Mouse (Mus musculus) cerebellum, adult 2 months (tissue): ENCODE results near the gene Madd. TPM values are rescaled to one million over a fixed set of nuclear protein-coding genes. Genes with fewer than 3 reads are reported as not detected.

Experiments used
- DNase-seq, 2 experiments: peaks; one replicate each; pipeline ENCODE4 v3.0.0; 2021
- H3K27ac ChIP-seq: fragments of 200-500 bp; 2 replicates; pipeline ENCODE4 v1.5.1; 2012; ENCODE audit warnings: low read length, control low read depth, inconsistent platforms; ENCODE audit not compliant: insufficient read depth
- H3K27me3 ChIP-seq: fragments of 200-500 bp; 2 replicates; pipeline ENCODE4 v1.6.1; 2012; ENCODE audit warnings: inconsistent platforms, mild to moderate bottlenecking, low read length, moderate library complexity; ENCODE audit not compliant: control insufficient read depth, insufficient read depth
- H3K4me1 ChIP-seq: fragments of 200-500 bp; 2 replicates; pipeline ENCODE4 v1.6.1; 2011; ENCODE audit warnings: low read length; ENCODE audit not compliant: control insufficient read depth, insufficient read depth
- H3K4me3 ChIP-seq: fragments of 200-500 bp; replicated peaks from 2 replicates; pipeline ENCODE3; 2011; ENCODE audit warnings: mild to moderate bottlenecking, low read depth, low read length, control low read depth; ENCODE audit not compliant: insufficient read depth
- CTCF ChIP-seq: fragments of 200-500 bp; IDR thresholded peaks from 2 replicates; pipeline ENCODE4 v1.5.1; 2011; ENCODE audit warnings: low read depth, mild to moderate bottlenecking, control low read depth, low read length, moderate library complexity, borderline replicate concordance; ENCODE audit not compliant: insufficient read depth
- POLR2A ChIP-seq: fragments of 200-500 bp; IDR thresholded peaks from 2 replicates; pipeline ENCODE4 v1.6.1; 2011; ENCODE audit warnings: low read length, control low read depth, borderline replicate concordance; ENCODE audit not compliant: insufficient read depth
- WGBS: fragments of 180-500 bp; shearing (Covaris S2); methylation state at CpG from one replicate; pipeline ENCODE4 v1.1.7; 2018; 5-methylcytosine and 5-hydroxymethylcytosine counted together
- polyA plus RNA-seq: library from polyadenylated mRNA; depleted of rRNA; stranded (reverse); fragments of >200 nt; gene quantifications from 2 replicates; pipeline ENCODE4 v1.2.3, GENCODE M21; 2012; rRNA removed

Madd gene
- 175 and 186 TPM in 2 replicates for polyA plus RNA-seq

- no peak for TF ChIP-seq CTCF
- TF ChIP-seq POLR2A = no peak
- peak within 1 kb of the TSS; percentile 97 for H3K4me3 ChIP-seq
- peak within 1 kb of the TSS; percentile 84 for H3K27ac ChIP-seq
- DNase-seq = no peak
- WGBS = 69% methylated on average over 15 of the region's 15 CpGs
- H3K27me3 ChIP-seq = no peaks in the 10 kb centered on the region
- H3K4me1 ChIP-seq = peaks cover 3% of the 10 kb centered on the region; the same call in 1 of the 2 replicates
Measured at GRCm38 (mm10) chr2:91183711-91184405, at the start of gene Madd. Gene Madd, minus strand, starts transcription at chr2:91183837.

- WGBS = 71% methylated on average over 2 of the region's 2 CpGs
- H3K27ac ChIP-seq = no peak overlapping the region
- no peaks in the 10 kb centered on the region for H3K27me3 ChIP-seq
- no peak for TF ChIP-seq CTCF
- TF ChIP-seq POLR2A = no peak
- no peak overlapping the region for H3K4me3 ChIP-seq
- H3K4me1 ChIP-seq = no peaks in the 10 kb centered on the region
- DNase-seq = no peak
Measured at GRCm38 (mm10) chr2:91229735-91230134, 46.1 kb upstream of the Madd start.

- DNase-seq = peak in 1 of 2 experiments; percentile 20
- Histone ChIP-seq H3K4me3 (no peak overlapping the region), H3K27ac (no peak overlapping the region), H3K27me3 (no peaks in the 10 kb centered on the region), H3K4me1 (no peaks in the 10 kb centered on the region)
- 51% methylated on average over 2 of the region's 2 CpGs for WGBS
- no peak for TF ChIP-seq POLR2A
- peak; percentile 28; the same call in 1 of the 2 replicates for TF ChIP-seq CTCF
Measured at GRCm38 (mm10) chr2:91223614-91224013, 40.0 kb upstream of the Madd start.

GRCm38 (mm10) chr2:91220501-91220900 is 36.9 kb upstream of the Madd start:
- DNase-seq = no peak
- no peak for TF ChIP-seq POLR2A
- no peak for TF ChIP-seq CTCF
- Histone ChIP-seq H3K27ac (no peak overlapping the region), H3K27me3 (no peaks in the 10 kb centered on the region), H3K4me1 (peaks cover 6% of the 10 kb centered on the region; the same call in 1 of the 2 replicates), H3K4me3 (no peak overlapping the region)
- 99% methylated on average over 3 of the region's 3 CpGs for WGBS

GRCm38 (mm10) chr2:91217032-91217431 is 33.4 kb upstream of the Madd start:
- TF ChIP-seq POLR2A (no peak), CTCF (no peak)
- 20% methylated on average over 4 of the region's 4 CpGs for WGBS
- no peak overlapping the region for H3K4me3 ChIP-seq
- peak; percentile 40 to 49 for DNase-seq
- H3K4me1 ChIP-seq = peaks cover 6% of the 10 kb centered on the region; the same call in 1 of the 2 replicates
- no peaks in the 10 kb centered on the region for H3K27me3 ChIP-seq
- no peak overlapping the region for H3K27ac ChIP-seq

GRCm38 (mm10) chr2:91213311-91213710 is 29.7 kb upstream of the Madd start:
- Histone ChIP-seq H3K27me3 (no peaks in the 10 kb centered on the region), H3K4me3 (no peak overlapping the region), H3K4me1 (peaks cover 6% of the 10 kb centered on the region; the same call in 1 of the 2 replicates), H3K27ac (no peak overlapping the region)
- TF ChIP-seq CTCF = no peak
- TF ChIP-seq POLR2A = no peak
- DNase-seq = no peak

GRCm38 (mm10) chr2:91206254-91206775 is 22.7 kb upstream of the Madd start:
- no peaks in the 10 kb centered on the region for H3K27me3 ChIP-seq
- 91% methylated on average over 9 of the region's 9 CpGs for WGBS
- H3K4me1 ChIP-seq = peaks cover 4% of the 10 kb centered on the region; the same call in 1 of the 2 replicates
- DNase-seq = no peak
- no peak overlapping the region for H3K4me3 ChIP-seq
- no peak for TF ChIP-seq CTCF
- TF ChIP-seq POLR2A = no peak
- no peak overlapping the region for H3K27ac ChIP-seq
